Mouse (Mus musculus) layer of hippocampus, adult 8-10 months (tissue): ENCODE measurements around the gene S100a13. TPM values are rescaled to one million over a fixed set of nuclear protein-coding genes. Genes with fewer than 3 reads are reported as not detected.

Source experiments
- DNase-seq, 2 experiments: peaks; one replicate each; pipeline ENCODE4 v3.0.0; 2022; ENCODE audit warnings: low spot score in 2 of 2
- total RNA-seq, 4 experiments: library from RNA; stranded (reverse); gene quantifications; 2 replicates each; pipeline ENCODE4 v1.2.4; 2022

Gene S100a13
- total RNA-seq, 4 experiments from 2014 or later, result 16.9 to 33.3 (median 24.9) TPM

- DNase-seq, result no peak
These were observed 36.2 kb downstream of the S100a13 start for GRCm38 (mm10) chr3:90550421-90550790.

- no peak for DNase-seq
These were observed 38.0 kb downstream of the S100a13 start for GRCm38 (mm10) chr3:90552231-90552630.

GRCm38 (mm10) chr3:90555954-90556353 lies 41.7 kb downstream of the S100a13 start:
- DNase-seq, result peak; percentile 61 to 69

- no peak for DNase-seq
These were observed 45.9 kb downstream of the S100a13 start, which contains the start of gene S100a3 for GRCm38 (mm10) chr3:90560008-90560628. Gene S100a3, plus strand, starts transcription at chr3:90560578.

Other genes with a start within 250 kb of the S100a13 start
- 10 to 100 TPM; 32.8 to 38.7 (median 33.0) TPM for gene Dennd4b, start 249.2 kb upstream of the S100a13 start, total RNA-seq
- 100 to 1,000 TPM; 100 to 109 (median 104) TPM for gene Gatad2b, start 221.3 kb upstream of the S100a13 start, total RNA-seq
- gene Slc27a3, start 124.5 kb upstream of the S100a13 start, total RNA-seq, result 10 to 100 TPM in 3 of 4 experiments, 1 to 10 TPM in 1; 9.1 to 12.7 (median 12.1) TPM
- gene Ints3, start 80.8 kb upstream of the S100a13 start, total RNA-seq, result 10 to 100 TPM; 56.4 to 85.0 (median 73.0) TPM
- gene Npr1, start 48.6 kb upstream of the S100a13 start, total RNA-seq, result 1 to 10 TPM; 5.1 to 6.7 (median 5.8) TPM
- 10 to 100 TPM; 84.2 to 89.7 (median 87.4) TPM for gene Ilf2, start 38.3 kb upstream of the S100a13 start, total RNA-seq
- 10 to 100 TPM; 54.7 to 68.9 (median 63.0) TPM for gene Snapin, start 23.4 kb upstream of the S100a13 start, total RNA-seq
- 100 to 1,000 TPM; 146 to 155 (median 153) TPM for gene Chtop, start 4.9 kb upstream of the S100a13 start, total RNA-seq
- gene S100a1, start within 50 bp of the S100a13 start, total RNA-seq, result 100 to 1,000 TPM in 2 of 4 experiments, 10 to 100 TPM in 2; 87.1 to 154 (median 123) TPM
- 1 to 10 TPM in 1 of 4 experiments, under 1 TPM in 1, not detected in 2; 0.49 to 1.3 TPM for gene S100a14, start 12.4 kb downstream of the S100a13 start, total RNA-seq
- 100 to 1,000 TPM in 2 of 4 experiments, 10 to 100 TPM in 2; 69.8 to 134 (median 102) TPM for gene S100a16, start 22.8 kb downstream of the S100a13 start, total RNA-seq
- gene S100a3, start 46.1 kb downstream of the S100a13 start, total RNA-seq, result 1 to 10 TPM in 3 of 4 experiments, under 1 TPM in 1; 0.35 to 1.8 (median 1.2) TPM
- not detected for gene S100a2, start 75.8 kb downstream of the S100a13 start, total RNA-seq
- gene Gm42674, start 87.5 kb downstream of the S100a13 start, total RNA-seq, result not detected
- 10 to 100 TPM in 1 of 4 experiments, 1 to 10 TPM in 3; 2.7 to 17.2 (median 5.7) TPM for gene S100a4, start 89.3 kb downstream of the S100a13 start, total RNA-seq
- gene S100a5, start 94.1 kb downstream of the S100a13 start, total RNA-seq, result not detected
- gene S100a6, start 98.4 kb downstream of the S100a13 start, total RNA-seq, result 10 to 100 TPM; 22.1 to 95.0 (median 51.5) TPM
- gene S100a7a, start 139.6 kb downstream of the S100a13 start, total RNA-seq, result under 1 TPM in 3 of 4 experiments, not detected in 1; 0.34 to 0.62 (median 0.49) TPM
- 1 to 10 TPM in 1 of 4 experiments, not detected in 3; 1.2 TPM for gene S100a8, start 154.5 kb downstream of the S100a13 start, total RNA-seq
- 1 to 10 TPM in 1 of 4 experiments, not detected in 3; 1.1 TPM for gene S100a9, start 181.3 kb downstream of the S100a13 start, total RNA-seq
- not detected for gene Pglyrp4, start 212.5 kb downstream of the S100a13 start, total RNA-seq